Mouse (Mus musculus) neural tube, embryonic 15.5 days (tissue): ENCODE data around the gene Aim2. TPM values are rescaled to one million over a fixed set of nuclear protein-coding genes. Genes with fewer than 3 reads are reported as not detected.

Source experiments
- ATAC-seq: fragments of 200-750 bp; cut with Nextera tagmentation; 2 replicates; pipeline ENCODE4 v1.8.0; 2017; ENCODE audit warnings: mild to moderate bottlenecking, moderate TSS enrichment, moderate library complexity; ENCODE audit not compliant: low FRiP score
- H3K27ac ChIP-seq: fragments of 300-500 bp; sonication (generic); replicated peaks from 2 replicates; pipeline ENCODE4 v1.5.1; 2015; ENCODE audit warnings: mild to moderate bottlenecking, inconsistent platforms
- H3K27me3 ChIP-seq: fragments of 300-500 bp; sonication (generic); replicated peaks from 2 replicates; pipeline ENCODE4 v1.6.1; 2015; ENCODE audit warnings: inconsistent platforms
- H3K36me3 ChIP-seq: fragments of 300-500 bp; sonication (generic); 2 replicates; pipeline ENCODE4 v1.6.1; 2015; ENCODE audit warnings: inconsistent platforms
- H3K4me1 ChIP-seq: fragments of 300-500 bp; sonication (generic); 2 replicates; pipeline ENCODE4 v1.6.1; 2015; ENCODE audit warnings: inconsistent platforms
- H3K4me2 ChIP-seq: fragments of 300-500 bp; sonication (generic); 2 replicates; pipeline ENCODE4 v1.6.1; 2015; ENCODE audit warnings: inconsistent platforms, mild to moderate bottlenecking, moderate library complexity
- H3K4me3 ChIP-seq: fragments of 300-500 bp; sonication (generic); replicated peaks from 2 replicates; pipeline ENCODE4 v1.5.1; 2015; ENCODE audit warnings: mild to moderate bottlenecking, inconsistent platforms
- H3K9ac ChIP-seq: fragments of 300-500 bp; sonication (generic); replicated peaks from 2 replicates; pipeline ENCODE4 v1.6.1; 2015; ENCODE audit warnings: mild to moderate bottlenecking, inconsistent platforms
- H3K9me3 ChIP-seq: fragments of 300-500 bp; sonication (generic); replicated peaks from 2 replicates; pipeline ENCODE4 v1.6.1; 2016; ENCODE audit warnings: inconsistent platforms
- WGBS: fragments of 180-500 bp; shearing (Covaris S2); methylation state at CpG from one replicate; pipeline ENCODE4 v1.1.7; 2015; ENCODE audit warnings: mixed read lengths; 5-methylcytosine and 5-hydroxymethylcytosine counted together
- polyA plus RNA-seq: library from polyadenylated mRNA; unstranded; fragments of >200 nt; fragmentation: Nextera tagmentation; extraction: Ambion mirVana; gene quantifications from 2 replicates; pipeline ENCODE4 v1.2.1, GENCODE M21; 2015

The Aim2 gene
- polyA plus RNA-seq, 1 experiment from 2014 or later = 2.2 TPM

DNA sequence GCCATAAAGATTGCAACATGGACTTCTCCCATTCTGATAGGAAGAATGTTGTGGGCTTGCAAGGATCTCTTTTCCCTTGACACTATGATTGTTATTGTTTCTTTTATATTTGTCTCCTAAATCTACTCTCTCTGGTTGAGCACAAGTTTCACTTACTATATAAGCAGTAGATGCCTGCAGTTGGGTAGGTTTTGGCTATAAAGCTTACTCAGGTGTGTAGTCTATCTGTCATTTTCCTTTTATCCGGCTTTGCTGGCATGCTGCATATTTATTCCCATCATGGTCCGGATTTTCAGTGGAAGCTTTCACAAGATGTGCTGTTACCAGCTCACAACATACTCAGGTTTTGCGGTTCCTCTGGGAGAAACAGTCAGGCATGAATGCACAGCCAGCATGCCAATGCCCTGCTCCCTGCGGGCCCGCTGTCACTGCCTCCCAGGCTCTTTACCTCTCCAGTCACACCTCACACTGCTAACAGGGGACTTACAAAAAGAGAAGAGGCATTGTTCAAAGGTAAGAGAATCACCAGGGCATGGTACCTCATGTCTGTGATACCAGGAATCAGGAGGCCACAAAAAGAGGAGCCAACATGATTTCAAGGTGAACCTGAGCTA lies 54.1 kb downstream of the Aim2 start:
- Histone ChIP-seq H3K9ac (no peak overlapping the region), H3K9me3 (no peaks in the 10 kb centered on the region), H3K4me2 (no peak overlapping the region), H3K27me3 (no peaks in the 10 kb centered on the region), H3K4me3 (no peak overlapping the region), H3K4me1 (no peaks in the 10 kb centered on the region; the same call in 1 of the 2 replicates), H3K27ac (peak overlapping the region; percentile 34), H3K36me3 (no peaks in the 10 kb centered on the region)
- ATAC-seq = peak; percentile 76
- WGBS = 57% methylated on average over 5 of the region's 5 CpGs

DNA sequence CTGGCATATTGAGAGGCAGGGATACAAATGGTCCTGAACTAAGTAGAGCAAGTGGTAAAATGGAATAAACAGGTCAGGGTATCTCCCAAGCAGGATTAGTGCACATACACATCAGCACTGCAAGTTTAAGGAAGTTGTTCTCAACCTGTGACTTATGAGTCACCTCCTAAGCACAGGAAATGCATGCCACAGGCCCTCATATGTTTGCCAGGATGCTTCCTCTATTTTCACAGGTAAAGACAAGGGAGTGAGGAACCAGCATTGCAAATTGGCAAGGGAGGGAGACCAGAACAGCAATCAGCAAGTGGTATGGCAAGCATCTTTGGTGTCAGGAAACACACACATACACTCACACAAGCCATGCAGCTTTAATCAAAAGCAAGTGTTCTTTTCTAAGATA lies 58.4 kb downstream of the Aim2 start:
- no peak for ATAC-seq
- Histone ChIP-seq H3K27ac (no peak overlapping the region), H3K4me3 (no peak overlapping the region), H3K36me3 (no peaks in the 10 kb centered on the region), H3K27me3 (no peaks in the 10 kb centered on the region), H3K9me3 (no peaks in the 10 kb centered on the region), H3K4me1 (no peaks in the 10 kb centered on the region; the same call in 1 of the 2 replicates), H3K9ac (no peak overlapping the region), H3K4me2 (no peak overlapping the region)

DNA sequence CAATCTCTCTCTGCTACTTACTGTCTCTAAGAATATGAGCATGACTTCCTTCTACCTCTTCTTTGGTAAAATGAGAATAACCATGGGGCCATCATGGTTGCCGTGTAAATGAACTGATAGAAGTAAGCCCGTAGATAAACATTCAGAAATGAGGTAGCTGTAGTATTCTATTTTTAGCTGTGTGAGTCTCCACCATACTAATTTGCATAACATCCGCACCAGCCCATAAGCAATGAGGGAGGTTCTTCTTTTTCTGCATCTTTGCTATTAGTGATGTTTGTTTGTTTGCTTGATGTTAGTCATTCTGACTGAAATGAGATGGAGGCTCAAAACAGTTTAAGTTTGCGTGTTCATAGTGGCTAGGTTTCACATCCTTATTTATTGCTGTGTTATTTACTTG lies 61.2 kb downstream of the Aim2 start:
- ATAC-seq = no peak
- H3K4me1 ChIP-seq = no peaks in the 10 kb centered on the region
- no peak overlapping the region for H3K9ac ChIP-seq
- 95% methylated on average over 4 of the region's 4 CpGs for WGBS
- H3K9me3 ChIP-seq = no peaks in the 10 kb centered on the region
- H3K27ac ChIP-seq = no peak overlapping the region
- no peaks in the 10 kb centered on the region for H3K36me3 ChIP-seq
- no peak overlapping the region for H3K4me3 ChIP-seq
- no peak overlapping the region for H3K4me2 ChIP-seq
- no peaks in the 10 kb centered on the region for H3K27me3 ChIP-seq

DNA sequence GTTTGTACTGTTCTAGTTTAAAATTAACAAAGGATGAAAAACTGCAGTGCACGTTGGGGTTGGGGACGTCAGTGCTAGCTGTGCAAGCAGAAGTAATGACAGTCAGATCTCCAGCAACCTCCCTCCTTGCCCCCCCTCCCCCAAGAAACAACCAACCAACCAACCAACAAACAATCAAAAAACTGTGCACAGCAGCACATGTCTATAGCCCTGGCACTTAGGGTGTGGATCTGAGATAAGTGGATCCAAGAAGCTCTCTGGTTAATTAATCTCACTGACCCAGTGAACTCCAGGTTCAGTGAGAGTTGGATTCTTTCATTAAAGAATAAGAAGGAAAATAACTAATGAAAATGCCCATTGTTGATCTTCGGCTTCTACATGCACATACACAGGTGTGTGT lies 64.0 kb downstream of the Aim2 start:
- ATAC-seq = no peak
- H3K27ac ChIP-seq = no peak overlapping the region
- H3K9me3 ChIP-seq = no peaks in the 10 kb centered on the region
- 50% methylated on average over 3 of the region's 3 CpGs for WGBS
- H3K4me2 ChIP-seq = no peak overlapping the region
- no peak overlapping the region for H3K4me3 ChIP-seq
- no peaks in the 10 kb centered on the region for H3K4me1 ChIP-seq
- H3K9ac ChIP-seq = no peak overlapping the region
- no peaks in the 10 kb centered on the region for H3K36me3 ChIP-seq
- no peaks in the 10 kb centered on the region for H3K27me3 ChIP-seq

DNA sequence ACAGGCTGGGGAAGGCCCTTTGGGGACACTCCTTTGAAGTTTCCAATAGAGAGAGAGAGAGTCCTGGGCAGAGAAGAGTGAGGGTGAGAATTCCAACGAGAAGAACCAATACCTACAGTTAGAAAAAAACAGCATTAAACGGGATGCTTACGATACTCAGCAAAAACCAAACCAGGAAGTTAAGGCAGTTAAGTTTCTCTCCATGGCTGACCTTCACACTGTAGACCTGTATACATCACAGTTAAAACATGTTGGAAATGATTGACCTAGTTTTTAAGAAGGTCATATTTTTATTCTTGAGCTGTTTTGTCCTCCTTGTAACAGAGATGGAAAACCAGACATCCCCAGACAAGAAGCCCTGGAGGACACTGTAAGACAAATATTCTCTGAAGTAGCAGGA lies 67.8 kb downstream of the Aim2 start:
- Histone ChIP-seq H3K4me2 (no peak overlapping the region), H3K9ac (no peak overlapping the region), H3K27me3 (no peaks in the 10 kb centered on the region), H3K27ac (no peak overlapping the region), H3K9me3 (no peaks in the 10 kb centered on the region), H3K4me3 (no peak overlapping the region), H3K36me3 (no peaks in the 10 kb centered on the region), H3K4me1 (no peaks in the 10 kb centered on the region)
- no peak for ATAC-seq
- WGBS = 80% methylated on average over 3 of the region's 3 CpGs

DNA sequence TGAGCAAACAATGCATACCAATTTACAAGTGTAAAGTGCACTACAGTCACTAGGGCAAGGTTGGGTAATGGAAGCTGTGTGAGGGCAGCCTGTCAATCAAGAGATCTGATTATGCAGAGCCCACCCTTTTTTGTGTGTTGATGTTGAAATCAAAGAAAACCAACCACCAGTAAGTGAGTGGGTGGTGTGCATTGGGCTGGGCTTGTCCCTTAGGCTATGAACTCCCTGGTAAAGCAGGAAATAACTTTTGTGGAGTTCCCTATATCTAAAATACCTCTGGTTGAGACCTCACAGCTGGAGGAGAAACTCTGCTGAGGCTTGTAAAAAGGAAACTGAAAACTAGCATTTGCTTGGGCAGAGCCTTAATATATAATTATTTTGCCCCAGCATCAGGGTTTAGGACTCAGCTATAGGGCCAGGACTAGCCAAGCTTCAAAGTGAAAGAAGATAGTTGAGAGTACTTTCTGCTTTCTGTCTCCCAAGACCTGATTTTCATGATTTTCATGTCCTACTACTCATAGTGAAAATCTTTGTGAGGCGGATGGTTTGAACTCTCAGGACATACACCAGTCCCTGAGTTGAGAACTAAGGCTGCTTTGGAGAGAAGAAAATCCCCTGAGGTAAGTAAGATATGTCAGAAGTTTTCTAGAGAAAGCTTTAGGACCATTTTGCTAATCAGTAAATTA lies 68.4 kb downstream of the Aim2 start:
- no peak overlapping the region for H3K4me3 ChIP-seq
- WGBS = 85% methylated on average over 1 of the region's 1 CpGs
- H3K4me2 ChIP-seq = no peak overlapping the region
- H3K9ac ChIP-seq = no peak overlapping the region
- no peaks in the 10 kb centered on the region for H3K36me3 ChIP-seq
- no peaks in the 10 kb centered on the region for H3K9me3 ChIP-seq
- H3K27ac ChIP-seq = no peak overlapping the region
- H3K4me1 ChIP-seq = no peaks in the 10 kb centered on the region
- no peak for ATAC-seq
- no peaks in the 10 kb centered on the region for H3K27me3 ChIP-seq

DNA sequence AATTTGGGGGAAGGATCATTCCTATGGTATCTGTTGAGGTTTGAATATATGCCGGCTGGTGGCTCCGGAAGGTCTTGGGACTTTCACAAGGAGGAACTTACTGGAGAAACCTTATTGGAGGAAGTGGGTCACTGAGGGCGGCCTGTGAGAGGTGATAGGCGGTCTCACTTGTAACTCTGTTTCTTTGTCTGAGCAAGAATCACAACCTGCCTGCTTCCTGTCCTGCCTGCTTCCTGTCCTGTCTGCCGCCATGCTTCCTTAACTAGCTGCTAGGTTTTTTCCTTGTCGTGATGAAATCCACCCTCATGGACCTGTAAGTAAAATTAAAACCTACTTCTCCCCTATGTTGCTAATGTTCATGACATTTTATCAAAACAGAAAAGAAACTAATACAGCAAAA lies 69.7 kb downstream of the Aim2 start:
- Histone ChIP-seq H3K27me3 (no peaks in the 10 kb centered on the region), H3K36me3 (no peaks in the 10 kb centered on the region), H3K4me1 (no peaks in the 10 kb centered on the region), H3K4me3 (no peak overlapping the region), H3K9ac (no peak overlapping the region), H3K4me2 (no peak overlapping the region), H3K9me3 (no peaks in the 10 kb centered on the region), H3K27ac (no peak overlapping the region)
- ATAC-seq = no peak
- 81% methylated on average over 6 of the region's 6 CpGs for WGBS

DNA sequence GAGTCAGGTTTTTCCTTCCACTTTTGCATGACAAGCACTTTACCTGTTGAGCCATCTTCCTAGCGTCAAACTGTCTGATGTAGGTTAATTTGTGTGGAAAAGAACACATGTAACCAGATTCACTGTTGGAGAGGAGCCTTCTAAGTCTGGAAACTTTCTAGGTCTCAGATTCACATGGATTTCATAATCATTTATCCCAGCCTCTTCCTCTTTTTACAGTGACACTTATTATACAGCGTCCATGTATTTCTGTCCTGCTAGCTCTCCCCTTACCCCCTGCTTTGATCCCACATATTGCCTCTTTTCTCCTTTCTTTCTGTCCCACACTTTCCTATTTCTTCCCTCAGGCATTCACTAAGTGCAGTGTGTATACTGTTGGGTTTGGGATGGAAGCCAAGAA lies 75.7 kb downstream of the Aim2 start:
- no peak overlapping the region for H3K4me2 ChIP-seq
- no peak overlapping the region for H3K9ac ChIP-seq
- H3K9me3 ChIP-seq = no peaks in the 10 kb centered on the region
- no peaks in the 10 kb centered on the region for H3K36me3 ChIP-seq
- WGBS = 84% methylated on average over 2 of the region's 2 CpGs
- no peaks in the 10 kb centered on the region for H3K27me3 ChIP-seq
- H3K4me1 ChIP-seq = no peaks in the 10 kb centered on the region
- no peak overlapping the region for H3K27ac ChIP-seq
- ATAC-seq = no peak
- H3K4me3 ChIP-seq = no peak overlapping the region

DNA sequence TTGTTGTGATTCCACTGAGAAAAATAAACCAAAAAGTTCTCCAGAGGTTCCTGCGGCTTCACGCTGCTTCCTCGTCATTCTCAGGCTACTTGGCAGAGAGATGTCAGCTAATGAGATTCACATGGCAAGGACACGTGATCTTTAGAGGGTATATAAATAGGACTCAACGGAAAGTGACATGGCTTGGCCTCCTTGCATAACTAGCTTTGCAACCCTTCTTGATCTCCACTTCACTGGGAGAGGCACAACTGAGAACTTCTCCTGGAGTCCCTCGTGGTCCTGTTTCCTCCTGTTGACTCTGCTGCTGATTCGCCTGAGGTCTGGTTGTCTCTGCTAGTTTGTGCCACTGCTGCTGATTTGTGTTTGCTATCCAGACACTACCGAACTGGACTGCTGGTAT lies 76.7 kb downstream of the Aim2 start:
- Histone ChIP-seq H3K4me1 (no peaks in the 10 kb centered on the region), H3K27ac (no peak overlapping the region), H3K9ac (no peak overlapping the region), H3K27me3 (no peaks in the 10 kb centered on the region), H3K36me3 (no peaks in the 10 kb centered on the region), H3K4me2 (no peak overlapping the region), H3K4me3 (no peak overlapping the region), H3K9me3 (no peaks in the 10 kb centered on the region)
- no peak for ATAC-seq
- 88% methylated on average over 8 of the region's 8 CpGs for WGBS

DNA sequence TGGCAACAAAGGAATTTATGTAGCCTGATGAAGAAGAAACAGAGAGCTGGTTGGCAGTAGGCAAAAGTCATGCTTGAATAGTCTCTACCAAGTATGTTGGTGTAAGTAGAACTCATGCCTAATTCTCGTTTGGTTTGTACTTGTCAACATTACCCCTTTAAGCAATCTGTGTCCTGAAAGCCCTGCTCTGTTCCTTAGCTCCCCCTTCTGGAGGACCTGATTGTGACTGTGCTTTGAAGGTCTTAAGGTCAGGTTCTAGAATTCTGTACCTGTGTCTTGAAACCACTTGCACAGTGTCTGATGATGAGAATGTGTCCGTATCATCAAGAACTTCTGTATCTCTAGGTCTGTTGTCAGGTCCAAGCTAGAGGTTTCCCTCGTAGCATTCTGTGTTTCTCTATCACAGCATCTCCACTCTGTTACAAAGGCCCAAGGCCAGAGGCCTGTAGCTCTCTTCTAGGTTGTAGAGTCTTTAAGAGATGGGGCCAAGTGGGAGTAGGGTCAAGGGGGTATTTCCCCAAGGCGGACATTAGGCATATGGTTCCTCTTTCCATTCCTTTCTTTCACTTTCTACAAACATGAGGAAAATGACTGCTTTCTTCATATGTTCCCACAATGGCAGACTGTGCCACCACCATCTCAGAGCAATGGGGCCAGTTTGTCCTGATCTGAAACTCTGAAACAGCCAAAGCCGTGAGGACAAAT lies 79.5 kb downstream of the Aim2 start:
- no peaks in the 10 kb centered on the region for H3K9me3 ChIP-seq
- no peak overlapping the region for H3K27ac ChIP-seq
- no peaks in the 10 kb centered on the region for H3K27me3 ChIP-seq
- no peak overlapping the region for H3K4me2 ChIP-seq
- no peak overlapping the region for H3K4me3 ChIP-seq
- no peaks in the 10 kb centered on the region for H3K4me1 ChIP-seq
- no peaks in the 10 kb centered on the region for H3K36me3 ChIP-seq
- ATAC-seq = no peak
- no peak overlapping the region for H3K9ac ChIP-seq
- WGBS = 91% methylated on average over 5 of the region's 5 CpGs

DNA sequence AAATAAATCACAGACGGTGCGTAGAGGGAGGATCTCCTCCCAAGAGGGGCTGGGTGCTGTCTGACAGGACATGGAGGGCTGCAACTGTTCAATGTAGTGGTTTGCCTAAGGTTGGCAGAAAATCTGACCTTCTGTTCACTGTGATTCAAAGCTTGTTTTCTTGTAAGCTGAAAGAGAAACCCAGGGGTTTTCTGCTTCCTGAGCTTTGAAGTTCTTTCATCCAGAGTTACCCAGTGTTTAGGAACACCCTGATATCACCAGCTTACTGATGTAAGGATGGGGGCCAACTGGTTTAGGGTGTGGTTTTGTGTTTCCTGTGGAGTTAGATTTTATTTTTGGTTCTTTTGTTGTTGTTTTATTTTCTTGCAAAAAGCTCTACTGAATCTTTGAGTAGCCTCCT lies 81.7 kb downstream of the Aim2 start:
- no peak overlapping the region for H3K4me2 ChIP-seq
- no peaks in the 10 kb centered on the region for H3K27me3 ChIP-seq
- 87% methylated on average over 2 of the region's 2 CpGs for WGBS
- no peak overlapping the region for H3K27ac ChIP-seq
- ATAC-seq = no peak
- H3K9me3 ChIP-seq = no peaks in the 10 kb centered on the region
- no peak overlapping the region for H3K9ac ChIP-seq
- H3K36me3 ChIP-seq = no peaks in the 10 kb centered on the region
- H3K4me3 ChIP-seq = no peak overlapping the region
- no peaks in the 10 kb centered on the region for H3K4me1 ChIP-seq
